Mouse (Mus musculus) MEL (cell line): ENCODE measurements at regions not wholly inside any gene's neighbourhood (a gene's known extent, or its start where the extent isn't known, plus 50 kb on each side); places are given as distances from the start of the nearest gene placed in this dataset.

Source experiments
- DNase-seq: peaks from one replicate; pipeline ENCODE4 v3.0.0; 2011; ENCODE audit warnings: low read depth, low spot score
- H3K27ac ChIP-seq: 2 replicates; pipeline ENCODE4 v1.5.1; 2012; ENCODE audit warnings: low read depth, mild to moderate bottlenecking, control low read depth, low read length, moderate library complexity; ENCODE audit not compliant: control insufficient read depth
- H3K27me3 ChIP-seq, 2 experiments: fragments of 150-350 bp in 1 of 2; sonication (generic) in 1 of 2; 2 replicates each; pipeline ENCODE4 v1.6.1; 2012; ENCODE audit warnings: low read length in 2 of 2, mild to moderate bottlenecking in 2 of 2, improper control_type of control experiment in 1 of 2, moderate library complexity in 1 of 2; ENCODE audit not compliant: insufficient read depth in 2 of 2, control insufficient read depth in 1 of 2
- H3K36me3 ChIP-seq, 2 experiments: 2 replicates each; pipeline ENCODE4 v1.6.1; 2012 to 2014; ENCODE audit warnings: low read length in 2 of 2, improper control_type of control experiment in 1 of 2, inconsistent platforms in 1 of 2, mild to moderate bottlenecking in 1 of 2; ENCODE audit not compliant: insufficient read depth in 2 of 2, control insufficient read depth in 1 of 2
- H3K4me1 ChIP-seq, 2 experiments: fragments of 150-350 bp in 1 of 2; sonication (generic) in 1 of 2; 2 replicates each; pipeline ENCODE4 v1.6.1; 2012; ENCODE audit warnings: low read length in 2 of 2, improper control_type of control experiment in 1 of 2, mild to moderate bottlenecking in 1 of 2; ENCODE audit not compliant: insufficient read depth in 2 of 2, control insufficient read depth in 1 of 2
- H3K4me3 ChIP-seq, 2 experiments: fragments of 150-350 bp in 1 of 2; sonication (generic) in 1 of 2; 2 replicates each; pipeline ENCODE4 v1.5.1; 2012; ENCODE audit warnings: low read depth in 2 of 2, low read length in 2 of 2, mild to moderate bottlenecking in 2 of 2, moderate library complexity in 2 of 2, control low read depth in 1 of 2, improper control_type of control experiment in 1 of 2; ENCODE audit not compliant: control insufficient read depth in 1 of 2, insufficient read depth in 1 of 2
- H3K79me2 ChIP-seq: 2 replicates; pipeline ENCODE4 v1.6.1; 2012; ENCODE audit warnings: mild to moderate bottlenecking, low read length, moderate library complexity; ENCODE audit not compliant: control insufficient read depth, poor library complexity, insufficient read depth
- H3K9ac ChIP-seq: 2 replicates; pipeline ENCODE4 v1.6.1; 2012; ENCODE audit warnings: low read depth, mild to moderate bottlenecking, control low read depth, low read length, moderate library complexity; ENCODE audit not compliant: control insufficient read depth, poor library complexity, severe bottlenecking
- H3K9me3 ChIP-seq: fragments of 150-350 bp; sonication (generic); replicated peaks from 2 replicates; pipeline ENCODE4 v1.6.1; 2012; ENCODE audit warnings: mild to moderate bottlenecking, low read length, improper control_type of control experiment, moderate library complexity; ENCODE audit not compliant: insufficient read depth
- BHLHE40 ChIP-seq: IDR thresholded peaks from 2 replicates; pipeline ENCODE4 v1.6.1; 2012; ENCODE audit warnings: low read depth, mild to moderate bottlenecking, inconsistent platforms, low read length, improper control_type of control experiment, borderline replicate concordance
- CHD1 ChIP-seq: IDR thresholded peaks from 2 replicates; pipeline ENCODE4 v1.6.1; 2012; ENCODE audit warnings: low read depth, mild to moderate bottlenecking, inconsistent platforms, low read length, improper control_type of control experiment
- CHD2 ChIP-seq: IDR thresholded peaks from 2 replicates; pipeline ENCODE4 v1.6.1; 2011; ENCODE audit warnings: low read length, improper control_type of control experiment
- CTCF ChIP-seq, 3 experiments: IDR thresholded peaks in 2 of 3; conservative IDR thresholded peaks in 1 of 3; 2 replicates each; pipeline ENCODE4 v1.5.1; 2011 to 2012; ENCODE audit warnings: low read length in 3 of 3, low read depth in 2 of 3, mild to moderate bottlenecking in 2 of 3, improper control_type of control experiment in 1 of 3, inconsistent platforms in 1 of 3, mixed read lengths in 1 of 3, moderate library complexity in 1 of 3; ENCODE audit not compliant: control insufficient read depth in 1 of 3, insufficient read depth in 1 of 3, poor library complexity in 1 of 3, severe bottlenecking in 1 of 3
- E2F4 ChIP-seq: IDR thresholded peaks from 2 replicates; pipeline ENCODE4 v1.6.1; 2011; ENCODE audit warnings: low read depth, low read length, improper control_type of control experiment, borderline replicate concordance
- ELF1 ChIP-seq: IDR thresholded peaks from 2 replicates; pipeline ENCODE4 v1.6.1; 2014; ENCODE audit warnings: low read depth, mild to moderate bottlenecking, inconsistent platforms, low read length, improper control_type of control experiment, moderate library complexity
- GABPA ChIP-seq: IDR thresholded peaks from 2 replicates; pipeline ENCODE4 v1.6.1; 2012; ENCODE audit warnings: low read depth, mild to moderate bottlenecking, inconsistent platforms, low read length, improper control_type of control experiment, moderate library complexity
- GATA1 ChIP-seq: IDR thresholded peaks from 2 replicates; pipeline ENCODE4 v1.6.1; 2011; ENCODE audit warnings: low read depth, low read length, improper control_type of control experiment
- HCFC1 ChIP-seq: IDR thresholded peaks from 2 replicates; pipeline ENCODE4 v1.6.1; 2012; ENCODE audit warnings: low read depth, mild to moderate bottlenecking, inconsistent platforms, low read length, improper control_type of control experiment, moderate library complexity
- MAX ChIP-seq: IDR thresholded peaks from 2 replicates; pipeline ENCODE4 v1.6.1; 2011; ENCODE audit warnings: low read length, improper control_type of control experiment
- MAZ ChIP-seq: IDR thresholded peaks from 2 replicates; pipeline ENCODE4 v1.6.1; 2012; ENCODE audit warnings: low read depth, mild to moderate bottlenecking, inconsistent platforms, low read length, improper control_type of control experiment
- MXI1 ChIP-seq: IDR thresholded peaks from 2 replicates; pipeline ENCODE4 v1.6.1; 2011; ENCODE audit warnings: mild to moderate bottlenecking, low read depth, low read length, improper control_type of control experiment
- MYB ChIP-seq: IDR thresholded peaks from 2 replicates; pipeline ENCODE4 v1.6.1; 2011; ENCODE audit warnings: mild to moderate bottlenecking, low read depth, low read length, improper control_type of control experiment
- MYC ChIP-seq: IDR thresholded peaks from 2 replicates; pipeline ENCODE4 v1.6.1; 2011; ENCODE audit warnings: low read depth, mild to moderate bottlenecking, low read length, improper control_type of control experiment, moderate library complexity
- NRF1 ChIP-seq: IDR thresholded peaks from 2 replicates; pipeline ENCODE4 v1.6.1; 2014; ENCODE audit warnings: low read depth, mild to moderate bottlenecking, inconsistent platforms, low read length, improper control_type of control experiment, moderate library complexity; ENCODE audit not compliant: poor library complexity, insufficient read depth, severe bottlenecking
- POLR2A ChIP-seq, 2 experiments: IDR thresholded peaks; 2 replicates each; pipeline ENCODE4 v1.6.1; 2011 to 2012; ENCODE audit warnings: low read length in 2 of 2, mild to moderate bottlenecking in 2 of 2, control low read depth in 1 of 2, improper control_type of control experiment in 1 of 2, low read depth in 1 of 2, moderate library complexity in 1 of 2; ENCODE audit not compliant: control insufficient read depth in 1 of 2, insufficient read depth in 1 of 2, poor library complexity in 1 of 2
- POLR2AphosphoS2 ChIP-seq: IDR thresholded peaks from 2 replicates; pipeline ENCODE4 v1.6.1; 2011; ENCODE audit warnings: low read length, improper control_type of control experiment
- POLR2AphosphoS5 ChIP-seq: IDR thresholded peaks from 2 replicates; pipeline ENCODE4 v1.6.1; 2012; ENCODE audit warnings: low read depth, borderline replicate concordance, mild to moderate bottlenecking, inconsistent platforms, low read length, moderate library complexity, mixed read lengths
- RCOR1 ChIP-seq: IDR thresholded peaks from 2 replicates; pipeline ENCODE4 v1.6.1; 2012; ENCODE audit warnings: low read depth, mild to moderate bottlenecking, inconsistent platforms, low read length, improper control_type of control experiment
- SIN3A ChIP-seq: IDR thresholded peaks from 2 replicates; pipeline ENCODE4 v1.6.1; 2012; ENCODE audit warnings: low read length, improper control_type of control experiment, inconsistent platforms
- TBP ChIP-seq: IDR thresholded peaks from 2 replicates; pipeline ENCODE4 v1.8.0; 2011; ENCODE audit warnings: low read depth, low read length, improper control_type of control experiment
- TCF12 ChIP-seq: IDR thresholded peaks from 2 replicates; pipeline ENCODE4 v1.6.1; 2014; ENCODE audit warnings: low read depth, mild to moderate bottlenecking, inconsistent platforms, low read length, improper control_type of control experiment, moderate library complexity
- UBTF ChIP-seq: IDR thresholded peaks from 2 replicates; pipeline ENCODE4 v1.6.1; 2012; ENCODE audit warnings: low read depth, mild to moderate bottlenecking, inconsistent platforms, low read length, improper control_type of control experiment, moderate library complexity, borderline replicate concordance; ENCODE audit not compliant: insufficient read depth
- USF1 ChIP-seq: IDR thresholded peaks from 2 replicates; pipeline ENCODE4 v1.6.1; 2014; ENCODE audit warnings: low read depth, mild to moderate bottlenecking, inconsistent platforms, low read length, improper control_type of control experiment, moderate library complexity
- USF2 ChIP-seq, 2 experiments: IDR thresholded peaks; 2 replicates each; pipeline ENCODE4 v1.6.1; 2011 to 2012; ENCODE audit warnings: improper control_type of control experiment in 2 of 2, low read length in 2 of 2, borderline replicate concordance in 1 of 2, inconsistent platforms in 1 of 2, low read depth in 1 of 2, mild to moderate bottlenecking in 1 of 2; ENCODE audit not compliant: insufficient read depth in 1 of 2
- ZMIZ1 ChIP-seq: IDR thresholded peaks from 2 replicates; pipeline ENCODE4 v1.6.1; 2012; ENCODE audit warnings: low read depth, mild to moderate bottlenecking, inconsistent platforms, low read length, improper control_type of control experiment, moderate library complexity
- ZNF384 ChIP-seq: IDR thresholded peaks from 2 replicates; pipeline ENCODE4 v1.6.1; 2012; ENCODE audit warnings: low read depth, mild to moderate bottlenecking, inconsistent platforms, low read length, improper control_type of control experiment

GRCm38 (mm10) chr13:51274639-51275038, 103.8 kb downstream of the Nxnl2 start:
- no peak for DNase-seq
- Histone ChIP-seq H3K27ac (no peak overlapping the region), H3K4me3 (no peak overlapping the region), H3K9ac (no peak overlapping the region), H3K9me3 (no peaks in the 10 kb centered on the region), H3K4me1 (no peaks in the 10 kb centered on the region), H3K36me3 (no peaks in the 10 kb centered on the region), H3K79me2 (no peaks in the 10 kb centered on the region), H3K27me3 (no peaks in the 10 kb centered on the region)
- no peak for TF ChIP-seq POLR2A (IDR thresholded peaks at IDR 0.05; ENCODE audit: control insufficient read depth in 1 of 2, insufficient read depth in 1 of 2, low read depth in 1 of 2, low read length in 2 of 2, poor library complexity in 1 of 2)
- no peak for TF ChIP-seq ZMIZ1
- TF ChIP-seq GABPA = no peak
- TF ChIP-seq TCF12 = no peak
- TF ChIP-seq MAX = no peak
- TF ChIP-seq USF1 = no peak
- no peak for TF ChIP-seq NRF1
- no peak for TF ChIP-seq CHD2
- no peak for TF ChIP-seq E2F4
- no peak for TF ChIP-seq MAZ
- TF ChIP-seq SIN3A = no peak
- TF ChIP-seq BHLHE40 = no peak
- TF ChIP-seq POLR2AphosphoS5 = no peak

GRCm38 (mm10) chr13:51276601-51277000, 105.8 kb downstream of the Nxnl2 start:
- TF ChIP-seq MYC = no peak
- no peak for TF ChIP-seq POLR2AphosphoS2
- no peak for TF ChIP-seq USF2 (IDR thresholded peaks at IDR 0.05; ENCODE audit: borderline replicate concordance in 1 of 2, insufficient read depth in 1 of 2, low read depth in 1 of 2, low read length in 2 of 2)
- no peak for TF ChIP-seq USF1
- no peak for TF ChIP-seq POLR2A (IDR thresholded peaks at IDR 0.05; ENCODE audit: control insufficient read depth in 1 of 2, insufficient read depth in 1 of 2, low read depth in 1 of 2, low read length in 2 of 2, poor library complexity in 1 of 2)
- TF ChIP-seq ZNF384 = no peak
- no peak for TF ChIP-seq UBTF
- TF ChIP-seq CHD2 = no peak
- no peak for TF ChIP-seq HCFC1
- no peak for TF ChIP-seq MYB
- TF ChIP-seq RCOR1 = no peak
- TF ChIP-seq ELF1 = no peak
- no peak for TF ChIP-seq GATA1
- TF ChIP-seq MAX = no peak
- TF ChIP-seq CHD1 = no peak
- TF ChIP-seq MXI1 = no peak
- no peak for TF ChIP-seq TBP
- TF ChIP-seq CTCF (IDR thresholded peaks at IDR 0.05 in 2 of 3, conservative IDR thresholded peaks at IDR 0.05 in 1 of 3; ENCODE audit: control insufficient read depth in 1 of 3, insufficient read depth in 1 of 3, low read depth in 2 of 3, low read length in 3 of 3, poor library complexity in 1 of 3, severe bottlenecking in 1 of 3) = no peak
- Histone ChIP-seq H3K9ac (no peak overlapping the region), H3K36me3 (no peaks in the 10 kb centered on the region), H3K4me1 (no peaks in the 10 kb centered on the region), H3K9me3 (no peaks in the 10 kb centered on the region), H3K27me3 (no peaks in the 10 kb centered on the region), H3K4me3 (no peak overlapping the region), H3K27ac (no peak overlapping the region), H3K79me2 (no peaks in the 10 kb centered on the region)
- DNase-seq = no peak
